Mouse (Mus musculus) embryonic facial prominence, embryonic 11.5 days (tissue): ENCODE data around the gene Dop1b. TPM values are rescaled to one million over a fixed set of nuclear protein-coding genes. Genes with fewer than 3 reads are reported as not detected.
A peak's percentile ranks its signal among the peaks of the same experiment; 100 is the strongest.
"Not testable (repeated sequence)": the region's sequence is repeated elsewhere in the genome, so short reads cannot be mapped to it uniquely, and the experiment has no call there.

Experiments used
- ATAC-seq: fragments of 200-750 bp; cut with Nextera tagmentation; replicated peaks from 2 replicates; pipeline ENCODE4 v1.8.0; 2017; ENCODE audit warnings: low read depth; ENCODE audit not compliant: insufficient number of reproducible peaks, low FRiP score, low TSS enrichment
- DNase-seq: peaks from one replicate; pipeline ENCODE4 v3.0.0-alpha.2; 2015; ENCODE audit warnings: low spot score
- H3K27ac ChIP-seq: fragments of 300-500 bp; sonication (generic); replicated peaks from 2 replicates; pipeline ENCODE4 v1.5.1; 2014; ENCODE audit warnings: mild to moderate bottlenecking, low read depth, low read length, control low read depth
- H3K27me3 ChIP-seq: fragments of 300-500 bp; sonication (generic); 2 replicates; pipeline ENCODE4 v1.6.1; 2014; ENCODE audit warnings: mild to moderate bottlenecking, low read length, moderate library complexity, mixed read lengths; ENCODE audit not compliant: control insufficient read depth, insufficient read depth
- H3K36me3 ChIP-seq: fragments of 300-500 bp; sonication (generic); replicated peaks from 2 replicates; pipeline ENCODE4 v1.6.1; 2014; ENCODE audit warnings: low read depth, mild to moderate bottlenecking, low read length, moderate library complexity, mixed read lengths; ENCODE audit not compliant: control insufficient read depth, insufficient read depth
- H3K4me1 ChIP-seq: fragments of 300-500 bp; sonication (generic); 2 replicates; pipeline ENCODE4 v1.6.1; 2014; ENCODE audit warnings: low read length, mixed read lengths; ENCODE audit not compliant: control insufficient read depth, insufficient read depth
- H3K4me2 ChIP-seq: fragments of 300-500 bp; sonication (generic); 2 replicates; pipeline ENCODE4 v1.6.1; 2014; ENCODE audit warnings: low read depth, mild to moderate bottlenecking, control low read depth, low read length, moderate library complexity
- H3K4me3 ChIP-seq: fragments of 300-500 bp; sonication (generic); 2 replicates; pipeline ENCODE4 v1.5.1; 2014; ENCODE audit warnings: low read depth, low read length, control low read depth
- H3K9ac ChIP-seq: fragments of 300-500 bp; sonication (generic); replicated peaks from 2 replicates; pipeline ENCODE4 v1.6.1; 2014; ENCODE audit warnings: mild to moderate bottlenecking, control low read depth, low read length
- H3K9me3 ChIP-seq: fragments of 300-500 bp; sonication (generic); replicated peaks from 2 replicates; pipeline ENCODE4 v1.6.1; 2016; ENCODE audit warnings: mild to moderate bottlenecking, low read length, inconsistent platforms, mixed read lengths; ENCODE audit not compliant: control insufficient read depth
- WGBS: fragments of 180-500 bp; shearing (Covaris S2); extraction: QIAGEN DNeasy Blood & Tissue Kit; methylation state at CpG from one replicate; pipeline ENCODE4 v1.1.7; 2014; 5-methylcytosine and 5-hydroxymethylcytosine counted together
- polyA plus RNA-seq: library from polyadenylated mRNA; unstranded; fragments of >200 nt; fragmentation: Nextera tagmentation; extraction: Ambion mirVana; gene quantifications from 2 replicates; pipeline ENCODE4 v1.2.1, GENCODE M21; 2014

Dop1b gene
- polyA plus RNA-seq, 1 experiment from 2014 or later, result 5.7 TPM

DNA sequence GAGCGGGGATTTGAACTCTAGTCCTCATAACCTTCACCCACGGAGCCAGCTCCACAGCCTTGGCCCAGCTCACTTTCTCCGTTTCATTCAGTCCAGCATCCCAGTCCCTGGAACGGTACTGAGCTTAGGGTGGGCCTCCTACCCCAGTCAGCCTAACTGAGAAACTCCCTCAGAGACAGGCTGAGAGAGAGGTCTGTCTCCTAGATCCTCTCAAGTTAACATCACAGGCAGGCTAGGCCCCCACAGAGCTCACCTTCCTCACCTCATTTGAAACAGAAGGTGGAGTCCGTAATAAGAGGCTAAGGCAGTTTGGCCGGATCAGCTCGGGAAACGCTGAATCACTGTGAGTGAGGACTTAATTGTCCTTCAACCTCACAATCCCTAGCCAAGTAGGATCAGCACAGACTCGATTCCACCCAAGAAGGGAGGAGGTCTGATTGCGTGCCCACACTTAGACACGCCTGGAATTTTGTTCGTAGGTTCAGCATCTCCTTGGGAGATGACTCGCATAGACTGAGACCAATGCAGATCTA lies 29.5 kb upstream of the Dop1b start:
- Histone ChIP-seq H3K4me1 (no peaks in the 10 kb centered on the region), H3K36me3 (no peaks in the 10 kb centered on the region), H3K9ac (no peak overlapping the region), H3K4me2 (peak overlapping the region; percentile 72), H3K27me3 (peaks cover 30% of the 10 kb centered on the region), H3K9me3 (no peaks in the 10 kb centered on the region), H3K27ac (no peak overlapping the region), H3K4me3 (peak overlapping the region; percentile 38; the same call in 1 of the 2 replicates)
- peak; percentile 30; the same call in 1 of the 2 replicates for ATAC-seq
- no peak for DNase-seq
- 23% methylated on average over 13 of the region's 13 CpGs for WGBS

DNA sequence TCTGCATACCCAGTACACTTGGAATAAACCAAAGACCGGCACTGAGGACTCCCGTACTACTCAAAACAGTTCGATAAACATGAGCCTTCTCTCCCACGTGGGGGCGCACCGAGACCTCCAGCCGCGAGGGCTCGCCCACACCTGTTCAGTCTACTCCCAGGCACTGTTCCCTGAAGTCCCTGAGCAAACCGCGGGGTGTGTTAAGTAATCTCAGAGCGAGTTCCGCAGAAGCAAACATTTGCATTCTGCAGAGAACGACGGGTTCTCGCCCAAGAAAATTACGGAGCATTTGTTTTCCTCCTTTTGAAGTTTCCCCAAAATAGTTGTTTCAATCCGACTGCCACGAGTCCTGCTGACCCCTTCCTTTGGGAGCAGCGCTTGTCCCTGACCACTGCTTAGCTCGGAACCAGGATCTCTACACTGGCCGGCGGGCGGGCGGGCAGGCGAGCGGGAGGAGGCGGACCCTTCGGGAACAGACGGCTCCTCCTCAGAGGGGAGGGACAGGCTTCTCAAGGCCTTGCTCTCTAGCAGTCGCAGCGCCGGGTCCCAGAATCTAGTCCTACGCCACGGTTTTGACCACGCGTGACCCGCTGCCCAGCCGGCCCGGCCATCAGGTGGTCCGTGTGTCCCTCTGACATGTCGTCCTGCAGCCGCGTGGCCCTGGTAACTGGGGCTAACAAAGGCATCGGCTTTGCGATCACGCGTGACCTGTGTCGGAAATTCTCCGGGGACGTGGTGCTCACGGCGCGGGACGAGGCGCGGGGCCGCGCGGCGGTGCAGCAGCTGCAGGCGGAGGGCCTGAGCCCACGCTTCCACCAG lies 28.8 kb upstream of the Dop1b start, which contains the start of gene Cbr3:
Cbr3 (plus strand) TSS at position 527 of the 819 bp plus-strand sequence.
- H3K27me3 ChIP-seq, result peaks cover 30% of the 10 kb centered on the region
- peak; percentile 79 for DNase-seq
- H3K4me2 ChIP-seq, result peak within 1 kb of the TSS; percentile 72
- ATAC-seq, result peak; percentile 56
- no peaks in the 10 kb centered on the region for H3K9me3 ChIP-seq
- H3K36me3 ChIP-seq, result no peaks in the 10 kb centered on the region
- H3K4me1 ChIP-seq, result no peaks in the 10 kb centered on the region
- H3K4me3 ChIP-seq, result peak within 1 kb of the TSS; percentile 38
- H3K9ac ChIP-seq, result peak within 1 kb of the TSS; percentile 32; the same call in 1 of the 2 replicates
- H3K27ac ChIP-seq, result no peak within 1 kb of the TSS
- 1% methylated on average over 57 of the region's 63 CpGs for WGBS

DNA sequence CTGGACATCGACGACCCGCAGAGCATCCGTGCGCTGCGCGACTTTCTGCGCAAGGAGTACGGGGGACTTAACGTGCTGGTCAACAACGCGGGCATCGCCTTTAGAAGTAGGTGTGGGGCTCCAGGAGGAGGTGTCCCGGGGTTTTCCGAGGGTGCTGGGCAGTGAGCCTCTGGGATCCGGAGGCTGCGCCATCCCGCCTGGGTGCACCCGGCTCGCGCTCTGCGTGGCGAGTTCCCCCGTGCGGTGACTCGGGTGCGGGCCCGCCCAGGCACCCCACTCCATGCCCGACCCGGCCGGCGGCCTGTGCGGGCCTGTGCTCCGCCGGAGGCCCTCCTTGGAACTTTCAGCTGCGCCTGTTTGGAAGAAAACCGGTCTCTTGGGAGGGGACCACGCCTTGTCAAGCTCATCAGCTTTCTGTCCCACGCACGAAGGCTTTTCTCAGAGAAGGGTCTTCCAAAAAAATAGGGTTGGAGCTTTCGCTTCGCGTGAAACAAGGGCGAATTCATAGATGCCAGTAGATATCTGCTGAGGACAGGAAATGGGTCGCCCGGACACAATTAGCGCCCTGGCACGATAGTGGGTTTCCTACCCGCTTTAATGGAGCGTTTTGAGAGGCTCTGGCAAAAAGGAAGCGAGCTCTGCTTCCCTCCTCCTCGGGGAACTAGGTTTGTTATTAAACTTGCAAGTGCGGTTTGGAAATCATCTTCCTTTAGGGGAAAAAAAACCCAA lies 28.0 kb upstream of the Dop1b start:
- under 1% methylated on average over 53 of the region's 53 CpGs for WGBS
- Histone ChIP-seq H3K4me3 (peak overlapping the region; percentile 38), H3K27me3 (peaks cover 30% of the 10 kb centered on the region), H3K9ac (peak overlapping the region; percentile 32; the same call in 1 of the 2 replicates), H3K27ac (no peak overlapping the region), H3K4me1 (no peaks in the 10 kb centered on the region), H3K9me3 (no peaks in the 10 kb centered on the region), H3K36me3 (no peaks in the 10 kb centered on the region), H3K4me2 (peak overlapping the region; percentile 72)
- ATAC-seq, result no peak
- peak; percentile 18 for DNase-seq

DNA sequence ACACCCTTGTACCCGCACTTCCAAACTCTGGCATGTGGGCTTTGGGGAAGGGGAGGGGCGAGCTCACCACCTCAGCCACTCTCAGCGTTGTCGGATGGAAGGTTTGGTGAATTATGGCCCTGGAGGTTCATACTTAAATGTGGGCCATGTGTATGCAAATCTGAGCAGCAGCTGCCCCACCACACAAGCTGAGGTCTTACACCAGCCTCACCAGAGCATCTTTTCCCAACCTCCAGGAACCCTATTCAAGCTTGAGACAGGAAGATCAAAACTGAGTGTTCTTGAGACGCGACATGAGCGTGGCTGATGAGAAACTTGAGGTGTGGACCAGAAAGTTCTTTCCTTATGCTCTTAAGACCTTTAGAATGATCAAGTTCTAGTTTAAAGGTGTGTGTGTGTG lies 27.3 kb upstream of the Dop1b start:
- Histone ChIP-seq H3K4me3 (no peak overlapping the region), H3K4me2 (no peak overlapping the region; the same call in 1 of the 2 replicates), H3K27ac (no peak overlapping the region), H3K9ac (no peak overlapping the region), H3K4me1 (no peaks in the 10 kb centered on the region), H3K9me3 (no peaks in the 10 kb centered on the region), H3K27me3 (peaks cover 30% of the 10 kb centered on the region), H3K36me3 (no peaks in the 10 kb centered on the region)
- ATAC-seq, result no peak
- 32% methylated on average over 7 of the region's 7 CpGs for WGBS
- peak; percentile 20 for DNase-seq

DNA sequence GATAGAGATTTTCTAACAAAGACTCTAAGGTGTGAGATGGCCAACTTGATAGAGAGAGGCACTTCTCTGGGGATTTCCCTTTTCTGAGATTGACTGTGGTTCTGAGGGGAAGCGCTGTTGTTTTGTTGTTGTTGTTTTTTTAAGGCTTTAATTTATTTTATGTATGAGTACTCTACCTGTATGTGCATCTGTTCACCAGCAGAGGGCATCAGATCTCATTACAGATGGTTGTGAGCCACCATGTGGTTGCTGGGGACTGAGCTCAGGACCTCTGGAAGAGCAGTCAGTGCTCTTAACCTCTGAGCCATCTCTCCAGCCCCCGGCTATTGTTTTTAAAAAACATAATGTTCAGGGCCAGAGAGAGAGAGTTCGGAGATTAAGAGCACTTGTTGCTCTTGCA lies 25.9 kb upstream of the Dop1b start:
- H3K27me3 ChIP-seq, result peaks cover 30% of the 10 kb centered on the region
- H3K9ac ChIP-seq, H3K27ac ChIP-seq, H3K9me3 ChIP-seq, H3K4me2 ChIP-seq, DNase-seq, H3K36me3 ChIP-seq, H3K4me3 ChIP-seq, ATAC-seq, H3K4me1 ChIP-seq: not testable (repeated sequence)
- 85% methylated on average over 3 of the region's 3 CpGs for WGBS

DNA sequence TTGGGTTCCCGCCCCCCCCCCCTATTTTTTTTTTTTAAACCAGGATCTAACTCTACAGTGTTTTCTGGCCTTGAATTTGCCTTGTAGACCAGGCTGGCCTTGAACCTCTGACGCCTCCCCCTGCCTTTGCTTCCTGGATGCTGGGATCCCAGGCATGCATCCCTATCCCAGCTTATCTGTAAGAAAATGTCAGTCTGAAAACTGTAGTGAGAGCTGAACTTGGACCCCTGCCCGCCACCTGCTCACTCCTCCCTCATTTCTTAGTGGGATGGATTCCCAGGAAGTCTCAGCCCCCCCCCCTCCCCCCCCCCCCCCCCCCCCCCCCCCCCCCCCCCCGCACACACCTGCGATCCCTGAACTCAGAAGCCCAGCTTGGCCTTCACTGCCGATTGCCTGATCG lies 25.3 kb upstream of the Dop1b start:
- Histone ChIP-seq H3K9ac (no peak overlapping the region), H3K27ac (no peak overlapping the region), H3K9me3 (no peaks in the 10 kb centered on the region), H3K4me2 (no peak overlapping the region), H3K27me3 (peaks cover 30% of the 10 kb centered on the region), H3K36me3 (no peaks in the 10 kb centered on the region), H3K4me3 (no peak overlapping the region), H3K4me1 (no peaks in the 10 kb centered on the region)
- ATAC-seq, result no peak
- DNase-seq, result no peak
- 75% methylated on average over 5 of the region's 7 CpGs for WGBS

DNA sequence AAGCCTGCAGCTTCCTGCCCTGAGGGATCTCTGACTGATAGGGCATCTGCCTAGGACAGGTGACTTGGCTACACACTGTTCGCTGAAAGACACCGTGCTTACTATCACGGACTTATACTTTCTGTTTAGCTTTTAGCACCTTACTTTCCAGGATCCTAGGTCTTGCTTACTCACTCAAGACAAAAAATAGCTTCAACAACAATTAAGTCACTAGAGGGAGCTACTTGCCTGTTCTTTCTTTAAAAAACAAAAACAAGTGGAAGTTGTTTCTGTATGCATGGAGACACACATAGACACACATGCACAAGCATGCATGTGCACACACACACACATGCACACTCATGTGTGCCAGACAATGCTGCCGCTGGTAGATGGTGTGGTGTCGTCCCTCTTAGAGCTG lies 24.8 kb upstream of the Dop1b start:
- peaks cover 29% of the 10 kb centered on the region for H3K27me3 ChIP-seq
- H3K4me3 ChIP-seq, result no peak overlapping the region
- H3K9ac ChIP-seq, result no peak overlapping the region
- H3K9me3 ChIP-seq, result no peaks in the 10 kb centered on the region
- ATAC-seq (no peak), DNase-seq (peak; percentile 56)
- no peaks in the 10 kb centered on the region for H3K36me3 ChIP-seq
- no peak overlapping the region for H3K4me2 ChIP-seq
- H3K27ac ChIP-seq, result no peak overlapping the region
- no peaks in the 10 kb centered on the region for H3K4me1 ChIP-seq
- WGBS, result 39% methylated on average over 5 of the region's 5 CpGs
